Mouse (Mus musculus) heart, embryonic 14.5 days (tissue): Measurements from ENCODE around the gene Gtf2h1. TPM values are rescaled to one million over a fixed set of nuclear protein-coding genes. Genes with fewer than 3 reads are reported as not detected.

Experiments
- ATAC-seq: fragments of 200-750 bp; cut with Nextera tagmentation; 2 replicates; pipeline ENCODE4 v1.8.0; 2017; ENCODE audit warnings: low read depth, moderate TSS enrichment; ENCODE audit not compliant: insufficient number of reproducible peaks, insufficient read depth, low FRiP score
- H3K27ac ChIP-seq, 2 experiments: fragments of 200-500 bp in 1 of 2; fragments of 300-500 bp in 1 of 2; sonication (generic) in 1 of 2; replicated peaks in 1 of 2; 2 replicates each; pipeline ENCODE4 v1.5.1; 2012 to 2014; ENCODE audit warnings: low read depth in 2 of 2, low read length in 2 of 2, control low read depth in 1 of 2, mild to moderate bottlenecking in 1 of 2, mixed read lengths in 1 of 2; ENCODE audit not compliant: control insufficient read depth in 1 of 2, insufficient read depth in 1 of 2
- H3K27me3 ChIP-seq: fragments of 300-500 bp; sonication (generic); 2 replicates; pipeline ENCODE4 v1.6.1; 2014; ENCODE audit warnings: mild to moderate bottlenecking, low read length, control low read depth; ENCODE audit not compliant: control insufficient read depth, insufficient read depth
- H3K36me3 ChIP-seq: fragments of 300-500 bp; sonication (generic); 2 replicates; pipeline ENCODE4 v1.6.1; 2014; ENCODE audit warnings: mild to moderate bottlenecking, control low read depth, low read length, mixed read lengths; ENCODE audit not compliant: control insufficient read depth, insufficient read depth
- H3K4me1 ChIP-seq, 2 experiments: fragments of 200-500 bp in 1 of 2; fragments of 300-500 bp in 1 of 2; sonication (generic) in 1 of 2; 2 replicates each; pipeline ENCODE4 v1.6.1; 2012 to 2014; ENCODE audit warnings: low read length in 2 of 2, control low read depth in 1 of 2, mixed read lengths in 1 of 2; ENCODE audit not compliant: control insufficient read depth in 2 of 2, insufficient read depth in 2 of 2
- H3K4me2 ChIP-seq: fragments of 300-500 bp; sonication (generic); 2 replicates; pipeline ENCODE4 v1.6.1; 2014; ENCODE audit warnings: mild to moderate bottlenecking, low read length
- H3K4me3 ChIP-seq, 2 experiments: fragments of 200-500 bp in 1 of 2; fragments of 300-500 bp in 1 of 2; sonication (generic) in 1 of 2; 2 replicates each; pipeline ENCODE4 v1.5.1; 2012 to 2014; ENCODE audit warnings: low read length in 2 of 2, mild to moderate bottlenecking in 2 of 2, control low read depth in 1 of 2, low read depth in 1 of 2, moderate library complexity in 1 of 2; ENCODE audit not compliant: control insufficient read depth in 1 of 2, insufficient read depth in 1 of 2
- H3K9ac ChIP-seq: fragments of 300-500 bp; sonication (generic); 2 replicates; pipeline ENCODE4 v1.6.1; 2014; ENCODE audit warnings: mild to moderate bottlenecking, low read length
- H3K9me3 ChIP-seq: fragments of 300-500 bp; sonication (generic); 2 replicates; pipeline ENCODE4 v1.6.1; 2016; ENCODE audit warnings: low read length, control low read depth; ENCODE audit not compliant: control insufficient read depth
- WGBS: fragments of 180-500 bp; shearing (Covaris S2); extraction: QIAGEN DNeasy Blood & Tissue Kit; methylation state at CpG from one replicate; pipeline ENCODE4 v1.1.7; 2014; 5-methylcytosine and 5-hydroxymethylcytosine counted together
- polyA plus RNA-seq: library from polyadenylated mRNA; unstranded; fragments of >200 nt; fragmentation: Nextera tagmentation; extraction: Ambion mirVana; gene quantifications from 2 replicates; pipeline ENCODE4 v1.2.1, GENCODE M21; 2014

Gtf2h1 gene
- polyA plus RNA-seq, 1 experiment from 2014 or later: 27.9 TPM

DNA sequence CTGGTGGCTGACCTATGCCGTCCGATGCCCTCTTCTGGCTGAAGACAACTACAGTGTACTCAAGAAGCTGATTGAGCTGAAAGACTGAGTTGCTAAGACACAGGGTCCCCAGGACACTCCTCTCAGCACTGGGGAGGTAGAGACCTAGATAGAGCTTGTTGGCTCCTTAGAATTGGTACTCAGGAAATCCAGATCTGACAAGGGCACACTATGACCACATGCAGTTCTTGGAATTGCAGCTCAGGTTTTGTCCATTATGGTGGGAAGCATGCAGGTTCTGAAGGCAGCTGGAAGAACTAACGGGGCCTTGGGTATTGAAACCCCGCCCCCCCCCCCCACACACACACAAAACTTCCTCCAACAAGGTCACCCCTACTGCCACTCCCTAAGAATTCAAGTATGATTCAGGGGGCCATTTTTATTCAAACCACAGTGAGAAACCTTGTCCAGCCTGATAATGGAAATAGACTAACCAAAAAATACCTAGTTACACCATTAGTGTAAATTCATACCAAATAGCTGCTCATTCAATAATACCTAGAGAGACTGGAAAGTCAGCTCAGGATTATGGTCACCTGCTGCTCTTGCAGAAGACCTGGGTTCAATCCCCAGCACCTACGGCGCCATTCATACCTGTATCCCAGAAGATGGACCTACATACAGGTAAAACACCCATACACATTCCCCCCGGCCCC lies 60.1 kb downstream of the Gtf2h1 start:
- H3K27me3 ChIP-seq: no peaks in the 10 kb centered on the region
- WGBS: 64% methylated on average over 7 of the region's 7 CpGs
- H3K9ac ChIP-seq: no peak overlapping the region
- H3K4me1 ChIP-seq: no peaks in the 10 kb centered on the region
- no peak overlapping the region; a peak in 1 of 4 replicates for H3K27ac ChIP-seq
- ATAC-seq: no peak
- no peak overlapping the region for H3K4me2 ChIP-seq
- peaks cover 54% of the 10 kb centered on the region for H3K36me3 ChIP-seq
- H3K9me3 ChIP-seq: no peaks in the 10 kb centered on the region
- H3K4me3 ChIP-seq: no peak overlapping the region

DNA sequence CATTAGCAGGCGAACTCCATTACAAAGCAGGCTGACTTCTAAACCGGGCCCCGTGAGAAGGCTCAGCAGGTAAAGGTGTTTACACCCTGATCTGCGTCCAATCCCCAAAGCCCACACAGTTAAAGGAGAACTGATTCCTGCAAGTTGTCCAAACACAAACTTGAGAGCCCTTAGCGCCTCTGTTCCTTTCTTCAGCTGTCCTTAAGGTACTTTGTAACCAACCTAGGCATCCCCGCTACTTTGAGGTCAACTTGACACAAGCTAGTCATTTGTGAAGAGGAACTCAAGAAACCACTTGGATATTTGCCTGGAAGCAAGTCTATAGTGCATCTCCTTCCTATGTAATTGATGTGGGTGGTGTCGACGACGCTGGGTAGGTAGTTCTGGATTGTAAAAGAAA lies 61.5 kb downstream of the Gtf2h1 start:
- H3K36me3 ChIP-seq: peaks cover 40% of the 10 kb centered on the region
- H3K4me3 ChIP-seq: no peak overlapping the region
- H3K9me3 ChIP-seq: no peaks in the 10 kb centered on the region
- no peaks in the 10 kb centered on the region for H3K4me1 ChIP-seq
- no peak overlapping the region for H3K9ac ChIP-seq
- H3K27ac ChIP-seq: no peak overlapping the region
- no peak for ATAC-seq
- H3K27me3 ChIP-seq: no peaks in the 10 kb centered on the region
- 73% methylated on average over 9 of the region's 9 CpGs for WGBS
- H3K4me2 ChIP-seq: no peak overlapping the region

DNA sequence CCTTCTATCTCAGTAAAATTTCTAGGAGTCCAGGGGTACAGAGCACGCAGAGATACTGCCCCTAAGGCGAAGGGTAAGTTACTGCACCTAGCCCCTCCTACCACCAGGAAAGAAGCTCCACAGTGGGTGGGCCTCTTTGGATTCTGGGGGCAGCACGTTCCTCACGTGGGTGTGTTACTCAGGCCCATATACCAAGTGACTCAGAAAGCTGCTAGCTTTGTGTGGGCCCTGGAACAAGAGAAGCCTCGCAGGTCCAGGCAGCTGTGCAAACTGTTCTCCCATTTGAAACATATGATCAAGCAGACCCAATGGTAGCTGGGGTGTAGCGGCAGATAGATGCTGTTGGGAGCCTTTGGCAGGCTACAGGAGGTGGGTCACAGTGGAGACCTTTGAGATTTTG lies 63.1 kb downstream of the Gtf2h1 start:
- WGBS: 50% methylated on average over 6 of the region's 6 CpGs
- Histone ChIP-seq H3K27me3 (no peaks in the 10 kb centered on the region), H3K9ac (no peak overlapping the region), H3K27ac (no peak overlapping the region), H3K4me3 (no peak overlapping the region), H3K4me2 (no peak overlapping the region), H3K4me1 (no peaks in the 10 kb centered on the region), H3K36me3 (peaks cover 24% of the 10 kb centered on the region), H3K9me3 (no peaks in the 10 kb centered on the region)
- no peak for ATAC-seq

DNA sequence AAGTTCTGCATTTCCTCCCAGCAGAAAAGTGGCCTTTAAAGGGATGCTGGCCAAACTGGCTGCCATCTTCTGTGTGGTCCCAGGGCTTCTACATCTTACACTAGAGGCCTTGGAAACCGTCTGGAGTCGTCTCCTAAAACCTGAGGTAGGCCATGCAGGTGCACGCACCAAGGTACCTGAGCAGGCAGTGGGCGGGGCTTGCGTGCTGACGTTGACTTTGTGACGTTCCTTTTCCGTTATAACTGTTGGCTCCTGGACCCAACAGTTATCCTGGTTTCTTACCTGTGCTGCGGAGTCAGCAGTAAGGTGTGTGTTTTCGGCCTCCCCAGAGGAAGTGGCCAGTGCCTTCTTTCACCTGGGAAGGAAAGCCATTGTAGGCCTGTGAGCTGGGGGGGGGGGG lies 65.1 kb downstream of the Gtf2h1 start, which contains the start of gene Ldhc:
Gene Ldhc (plus strand): TSS at position 208 of the 400 bp plus-strand sequence.
- no peak within 1 kb of the TSS for H3K4me3 ChIP-seq
- 44% methylated on average over 10 of the region's 10 CpGs for WGBS
- H3K36me3 ChIP-seq: peaks cover 5% of the 10 kb centered on the region
- no peaks in the 10 kb centered on the region for H3K9me3 ChIP-seq
- H3K4me2 ChIP-seq: no peak within 1 kb of the TSS
- no peaks in the 10 kb centered on the region for H3K27me3 ChIP-seq
- H3K27ac ChIP-seq: no peak within 1 kb of the TSS
- no peaks in the 10 kb centered on the region for H3K4me1 ChIP-seq
- no peak for ATAC-seq
- H3K9ac ChIP-seq: no peak within 1 kb of the TSS

DNA sequence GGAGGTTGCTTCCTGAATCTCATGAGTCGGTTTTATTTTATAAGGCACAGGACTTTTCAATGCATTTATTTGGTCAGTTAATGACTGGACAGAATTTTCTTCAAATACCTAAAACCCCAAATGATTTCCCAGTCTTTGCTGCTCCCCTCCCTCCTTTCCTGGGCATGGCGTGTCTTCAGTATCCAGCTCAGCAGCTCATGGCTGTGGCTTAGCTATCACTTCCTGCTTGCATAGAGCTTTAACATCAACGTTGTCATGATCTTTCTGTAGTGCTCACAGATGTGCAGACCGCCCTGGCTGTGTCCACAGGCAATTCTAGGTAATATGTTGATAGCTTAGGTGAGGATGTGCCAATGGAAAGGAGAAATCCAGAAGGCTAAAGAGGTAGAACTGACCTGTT lies 76.1 kb downstream of the Gtf2h1 start:
- H3K27me3 ChIP-seq: no peaks in the 10 kb centered on the region
- no peak overlapping the region for H3K4me3 ChIP-seq
- no peaks in the 10 kb centered on the region for H3K9me3 ChIP-seq
- 58% methylated on average over 4 of the region's 4 CpGs for WGBS
- no peaks in the 10 kb centered on the region for H3K36me3 ChIP-seq
- no peaks in the 10 kb centered on the region for H3K4me1 ChIP-seq
- no peak overlapping the region for H3K9ac ChIP-seq
- no peak overlapping the region for H3K27ac ChIP-seq
- H3K4me2 ChIP-seq: no peak overlapping the region
- ATAC-seq: no peak

Other genes with a start within 250 kb of the Gtf2h1 start
- gene Sergef, start 156.3 kb upstream of the Gtf2h1 start, polyA plus RNA-seq: 10.5 and 10.7 TPM in 2 replicates
- 0.12 and 0.65 TPM in 2 replicates for gene Tph1, start 123.6 kb upstream of the Gtf2h1 start, polyA plus RNA-seq
- 14.2 and 15.3 TPM in 2 replicates for gene Saal1, start 85.4 kb upstream of the Gtf2h1 start, polyA plus RNA-seq
- not detected in 2 replicates for gene Saa3, start 80.4 kb upstream of the Gtf2h1 start, polyA plus RNA-seq
- gene Saa4, start 63.5 kb upstream of the Gtf2h1 start, polyA plus RNA-seq: not detected in 2 replicates
- not detected in 2 replicates for gene Saa1, start 53.1 kb upstream of the Gtf2h1 start, polyA plus RNA-seq
- gene Saa2, start 44.3 kb upstream of the Gtf2h1 start, polyA plus RNA-seq: not detected in 2 replicates
- gene Hps5, start within 50 bp of the Gtf2h1 start, polyA plus RNA-seq: 10.0 and 11.3 TPM in 2 replicates
- 3,024 and 3,145 TPM in 2 replicates for gene Ldha, start 45.4 kb downstream of the Gtf2h1 start, polyA plus RNA-seq
- gene Ldhc, start 65.1 kb downstream of the Gtf2h1 start, polyA plus RNA-seq: not detected in 2 replicates
- gene Tsg101, start 123.9 kb downstream of the Gtf2h1 start, polyA plus RNA-seq: 179 and 201 TPM in 2 replicates
- gene Uevld, start 162.4 kb downstream of the Gtf2h1 start, polyA plus RNA-seq: 9.8 TPM in 2 replicates
- not detected in 2 replicates for gene Gm9999, start 187.5 kb downstream of the Gtf2h1 start, polyA plus RNA-seq
- 13.0 and 14.0 TPM in 2 replicates for gene Spty2d1, start 212.3 kb downstream of the Gtf2h1 start, polyA plus RNA-seq